Mouse (Mus musculus) liver, adult 2 months (tissue): ENCODE measurements around the gene Prkd3.

ENCODE experiments used
- CTCF ChIP-seq: fragments of 200-500 bp; IDR thresholded peaks from 2 replicates; pipeline ENCODE4 v1.5.1; 2011; ENCODE audit warnings: low read depth, low read length, control low read depth
- POLR2A ChIP-seq: fragments of 200-500 bp; IDR thresholded peaks from 2 replicates; pipeline ENCODE4 v1.6.1; 2011; ENCODE audit warnings: low read length, control low read depth; ENCODE audit not compliant: insufficient read depth; ENCODE audit errors: extremely low read depth

DNA sequence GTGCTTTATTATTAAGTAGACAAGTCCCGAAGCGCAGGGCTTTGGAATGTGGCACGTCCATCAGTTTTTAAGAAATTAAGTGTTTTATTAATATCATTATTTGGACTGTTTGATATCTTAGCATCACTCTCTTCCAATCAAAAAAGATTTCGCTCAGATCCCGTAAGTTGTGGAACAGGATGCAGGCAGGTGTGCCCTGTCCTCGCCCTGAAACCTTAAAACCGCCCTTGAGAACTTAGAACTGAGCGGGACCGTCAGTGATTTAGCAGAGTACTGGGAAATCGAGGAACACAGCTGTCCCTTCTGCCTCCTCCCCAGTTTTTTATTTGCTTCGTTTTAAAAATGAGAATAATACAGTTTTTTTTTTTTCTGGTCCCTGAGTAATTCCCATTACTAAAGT, 103.7 kb downstream of the Prkd3 start:
- TF ChIP-seq CTCF = no peak
- TF ChIP-seq POLR2A = no peak
